Mouse (Mus musculus): ENCODE data around the gene Ttc41.

Ttc41 gene

DNA sequence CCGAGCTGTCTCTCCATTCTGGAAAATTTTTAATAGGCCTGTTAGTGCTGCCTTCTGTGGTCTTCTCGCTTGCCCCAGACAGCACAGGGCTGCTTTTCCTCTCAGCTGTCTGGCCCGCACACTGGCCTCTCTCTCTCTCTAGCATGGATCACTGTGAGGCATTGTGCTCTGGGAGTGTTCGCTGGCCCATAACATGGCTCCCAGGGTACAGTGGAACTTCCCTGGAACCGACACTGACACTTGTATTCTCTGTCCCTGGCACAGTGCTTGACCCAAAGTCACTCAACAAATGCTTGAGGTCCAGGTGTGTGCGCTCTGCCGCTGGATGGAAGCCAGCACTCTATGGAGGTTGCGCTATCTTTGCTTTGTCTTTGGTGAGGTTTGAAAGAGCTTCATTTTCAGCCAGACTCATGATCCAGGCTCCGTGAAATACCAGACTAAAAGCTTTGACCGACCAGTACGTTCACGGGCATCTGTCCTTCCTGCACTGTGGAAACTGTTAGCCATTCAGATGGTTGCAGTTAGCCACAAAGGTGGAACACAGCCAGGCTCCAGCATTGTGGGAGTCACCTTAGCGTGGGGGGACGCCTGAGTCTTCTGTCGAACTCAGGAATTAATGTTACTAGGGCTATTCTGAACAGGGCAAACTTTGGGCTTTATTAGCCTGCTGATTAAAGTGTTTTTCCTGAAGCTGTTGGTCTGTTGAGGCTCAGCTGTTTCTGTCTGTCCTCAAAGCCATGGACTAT lies 102.6 kb downstream of the Ttc41 start:
- in situ Hi-C loops (cut with MboI; ENCODE audit: low pct_unique_long_range_greater_than_20kb in 1 of 2, low sequenced_read_pairs in 2 of 2, unreplicated experiment in 1 of 2), result no loop called here

DNA sequence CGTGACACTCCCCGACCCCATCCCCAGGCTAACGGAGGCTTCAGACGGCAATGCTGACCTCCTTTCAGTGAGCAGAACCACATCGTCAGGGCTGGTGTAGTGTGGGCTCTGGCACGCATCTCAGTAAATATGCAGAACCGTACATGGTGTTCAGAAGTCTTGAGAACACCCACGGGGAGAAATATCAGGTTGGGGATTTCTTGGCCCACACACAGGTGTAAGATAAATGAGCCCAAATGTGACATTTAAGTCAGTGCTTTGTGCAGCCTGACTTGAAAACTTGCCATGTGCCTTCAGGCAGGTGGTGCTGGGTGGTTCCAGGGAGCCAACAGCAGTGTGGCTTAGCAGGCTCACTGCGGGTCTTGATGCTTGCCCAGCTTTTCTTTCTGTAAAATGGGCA lies 104.4 kb downstream of the Ttc41 start:
- in situ Hi-C loops (cut with MboI; ENCODE audit: low pct_unique_long_range_greater_than_20kb in 1 of 2, low sequenced_read_pairs in 2 of 2, unreplicated experiment in 1 of 2), result no loop called here

DNA sequence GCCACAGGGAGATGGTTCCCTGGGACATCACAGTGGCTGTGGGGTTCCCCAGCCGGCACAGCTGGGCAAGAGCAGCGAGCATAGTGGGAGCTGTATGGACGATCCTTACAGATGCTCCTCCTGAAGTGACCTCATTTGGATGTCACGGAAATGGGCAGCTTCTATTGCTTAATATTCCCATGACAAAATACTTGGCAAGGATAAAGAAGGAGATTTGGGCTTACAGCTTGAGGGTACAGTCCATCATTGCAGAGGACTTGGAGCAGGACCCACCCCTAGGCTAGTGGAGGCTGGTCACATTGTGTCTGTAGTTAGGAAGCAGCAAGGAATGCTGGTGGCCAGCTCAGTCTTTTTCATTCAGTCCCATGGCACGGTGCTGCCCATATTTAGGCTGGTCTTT lies 105.0 kb downstream of the Ttc41 start:
- in situ Hi-C loops (cut with MboI; ENCODE audit: low pct_unique_long_range_greater_than_20kb in 1 of 2, low sequenced_read_pairs in 2 of 2, unreplicated experiment in 1 of 2), result no loop called here

DNA sequence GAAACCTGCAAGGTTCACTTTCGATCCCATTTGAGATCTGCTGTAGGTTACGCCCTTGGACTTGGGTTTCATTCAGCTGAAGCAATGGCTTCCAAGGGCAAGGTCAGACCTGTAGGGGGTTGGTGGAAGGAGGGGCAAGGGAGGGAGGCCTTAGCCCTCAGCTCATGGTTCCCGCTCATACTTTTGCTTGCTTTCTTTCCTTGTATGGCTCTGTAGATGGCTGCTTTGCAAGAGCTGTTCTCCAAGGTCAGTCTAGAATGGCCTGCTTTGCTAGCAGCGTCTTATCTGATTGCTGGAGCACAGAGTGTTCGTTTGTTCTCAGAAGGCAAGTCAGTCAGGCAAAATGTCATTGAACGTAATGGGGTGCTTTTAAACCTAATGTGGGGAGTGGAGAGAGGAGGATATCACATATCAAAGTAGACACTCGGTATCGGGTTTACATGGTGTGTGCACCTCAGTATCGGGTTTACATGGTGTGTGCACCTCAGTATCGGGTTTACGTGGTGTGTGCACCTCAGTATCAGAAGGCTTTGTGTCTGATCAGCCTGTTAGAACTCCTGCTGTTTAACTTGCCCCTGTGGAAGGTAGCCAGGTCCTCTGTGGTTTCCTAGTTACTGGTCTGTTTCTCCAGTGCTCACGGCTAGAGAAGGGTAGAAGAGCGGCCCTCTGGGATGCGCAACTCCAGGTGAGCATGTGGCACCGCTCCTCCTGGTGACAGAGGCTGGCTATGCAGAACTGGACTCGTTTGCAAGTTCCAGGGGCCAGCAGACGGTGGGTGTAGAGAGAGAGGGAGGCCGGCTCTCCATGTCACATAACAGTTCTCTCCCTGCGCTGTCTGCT lies 108.9 kb downstream of the Ttc41 start:
- in situ Hi-C loops (cut with MboI; ENCODE audit: low pct_unique_long_range_greater_than_20kb in 1 of 2, low sequenced_read_pairs in 2 of 2, unreplicated experiment in 1 of 2), result no loop called here

DNA sequence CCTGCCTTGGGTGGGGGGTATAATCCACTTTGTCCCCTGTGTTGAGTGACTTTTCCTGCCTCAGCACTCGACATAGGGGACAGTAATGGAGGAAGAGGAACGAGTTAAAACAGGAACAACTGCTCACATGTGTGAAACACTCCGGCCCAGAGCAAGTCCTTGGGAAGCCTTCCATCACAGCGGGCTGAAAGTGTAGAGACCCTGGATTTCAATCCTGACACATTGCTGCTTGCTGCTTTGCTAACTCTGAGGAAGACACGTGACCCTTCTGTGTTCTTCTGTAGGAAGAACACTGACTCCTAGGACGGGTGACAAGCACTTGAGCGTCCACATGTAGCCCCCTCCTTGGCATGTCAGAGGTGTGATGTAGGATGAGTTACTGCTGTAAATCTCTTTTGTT lies 109.5 kb downstream of the Ttc41 start:
- in situ Hi-C loops (cut with MboI; ENCODE audit: low pct_unique_long_range_greater_than_20kb in 1 of 2, low sequenced_read_pairs in 2 of 2, unreplicated experiment in 1 of 2), result no loop called here

DNA sequence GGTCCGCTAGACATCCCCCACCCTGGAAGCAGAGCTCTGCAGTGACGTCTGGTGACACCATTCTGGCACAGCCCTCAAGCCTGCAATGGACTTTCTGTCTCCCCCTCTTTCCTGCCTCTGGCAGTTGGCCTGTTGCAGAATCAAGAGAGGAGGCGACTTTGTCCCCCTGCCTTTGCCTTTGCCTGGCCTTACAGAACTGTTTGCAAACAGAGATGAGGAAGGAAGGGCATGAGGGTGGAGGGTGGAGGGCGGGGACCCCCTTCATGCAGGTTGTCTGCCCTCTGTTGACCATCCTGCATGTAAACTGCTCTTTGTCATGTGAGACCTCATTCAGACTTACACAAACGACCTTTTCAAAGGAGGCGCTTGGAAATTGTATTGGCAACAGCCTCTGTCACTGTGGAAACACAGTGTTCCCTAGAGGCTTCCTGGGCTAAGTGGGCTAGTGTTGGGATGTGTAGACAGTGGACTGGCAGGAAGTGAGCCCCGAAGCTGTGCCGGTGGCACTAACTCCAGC lies 114.1 kb downstream of the Ttc41 start:
- in situ Hi-C loops (cut with MboI; ENCODE audit: low pct_unique_long_range_greater_than_20kb in 1 of 2, low sequenced_read_pairs in 2 of 2, unreplicated experiment in 1 of 2), result loop anchor here in 1 of 2 experiments (10.0 kb wide), 1 partner anchor 115 kb away; the partner anchor contains the start of genes Hsp90b1 and Ttc41

DNA sequence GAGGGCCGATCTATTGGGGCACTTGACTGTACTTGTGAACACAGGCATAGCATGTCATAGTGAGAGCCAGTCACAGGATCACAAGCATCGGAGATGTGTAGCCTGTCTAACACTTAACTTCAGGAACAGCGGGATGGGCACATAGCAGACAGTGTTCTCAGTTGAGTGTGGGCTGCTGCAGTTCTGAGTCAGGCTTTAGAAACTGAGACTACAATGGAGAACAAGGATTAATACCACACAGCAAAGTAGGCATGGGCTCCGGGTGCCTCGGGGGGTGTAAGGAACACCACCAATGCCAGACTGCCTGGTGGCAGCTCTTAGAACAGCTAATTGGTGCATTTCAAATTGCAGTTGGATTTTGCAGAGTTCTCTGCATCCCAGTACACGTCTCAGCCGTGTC lies 115.4 kb downstream of the Ttc41 start:
- in situ Hi-C loops (cut with MboI; ENCODE audit: low pct_unique_long_range_greater_than_20kb in 1 of 2, low sequenced_read_pairs in 2 of 2, unreplicated experiment in 1 of 2), result loop anchor here in 1 of 2 experiments (10.0 kb wide), 1 partner anchor 116 kb away; the partner anchor contains the start of genes Hsp90b1 and Ttc41

DNA sequence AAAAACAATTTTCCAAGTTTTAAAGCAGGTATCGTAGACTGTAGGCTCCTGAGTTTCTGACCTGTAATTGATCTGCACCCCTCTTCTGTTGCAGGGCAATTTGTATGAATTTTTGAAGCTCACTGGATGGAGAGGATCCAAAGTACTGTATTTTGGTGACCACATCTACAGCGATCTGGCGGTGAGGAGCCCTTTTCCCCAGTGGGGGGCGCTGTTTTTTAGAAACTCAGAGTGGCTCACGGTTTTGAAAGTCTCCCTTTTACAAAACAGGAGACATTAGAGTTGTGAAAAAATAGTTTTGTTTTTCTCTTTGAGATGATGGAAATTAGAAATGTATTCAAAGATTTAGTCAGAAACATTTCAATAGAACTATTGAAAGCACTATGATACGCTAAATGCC lies 118.5 kb downstream of the Ttc41 start:
- in situ Hi-C loops (cut with MboI; ENCODE audit: low pct_unique_long_range_greater_than_20kb in 1 of 2, low sequenced_read_pairs in 2 of 2, unreplicated experiment in 1 of 2), result loop anchor here in 1 of 2 experiments (10.0 kb wide), 1 partner anchor 119 kb away; the partner anchor contains the start of genes Hsp90b1 and Ttc41

DNA sequence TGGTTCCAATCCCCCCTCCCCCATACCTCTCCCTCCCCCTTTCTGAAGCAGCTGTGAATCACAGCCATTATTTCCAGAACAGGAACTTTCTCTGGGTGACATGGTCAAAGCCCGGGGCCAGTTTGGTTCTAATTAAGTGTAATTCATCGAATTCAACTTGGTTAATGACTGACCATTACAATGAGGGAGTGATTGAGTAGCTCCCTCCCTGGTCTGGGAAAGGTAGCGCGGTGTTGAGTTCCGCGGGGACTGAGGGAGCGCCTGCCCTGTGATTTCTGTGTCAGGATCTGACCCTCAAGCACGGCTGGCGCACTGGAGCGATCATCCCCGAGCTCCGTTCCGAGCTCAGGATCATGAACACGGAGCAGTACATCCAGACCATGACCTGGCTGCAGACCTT lies 119.3 kb downstream of the Ttc41 start:
- in situ Hi-C loops (cut with MboI; ENCODE audit: low pct_unique_long_range_greater_than_20kb in 1 of 2, low sequenced_read_pairs in 2 of 2, unreplicated experiment in 1 of 2), result loop anchor here in 1 of 2 experiments (10.0 kb wide), 1 partner anchor 120 kb away; the partner anchor contains the start of genes Hsp90b1 and Ttc41

DNA sequence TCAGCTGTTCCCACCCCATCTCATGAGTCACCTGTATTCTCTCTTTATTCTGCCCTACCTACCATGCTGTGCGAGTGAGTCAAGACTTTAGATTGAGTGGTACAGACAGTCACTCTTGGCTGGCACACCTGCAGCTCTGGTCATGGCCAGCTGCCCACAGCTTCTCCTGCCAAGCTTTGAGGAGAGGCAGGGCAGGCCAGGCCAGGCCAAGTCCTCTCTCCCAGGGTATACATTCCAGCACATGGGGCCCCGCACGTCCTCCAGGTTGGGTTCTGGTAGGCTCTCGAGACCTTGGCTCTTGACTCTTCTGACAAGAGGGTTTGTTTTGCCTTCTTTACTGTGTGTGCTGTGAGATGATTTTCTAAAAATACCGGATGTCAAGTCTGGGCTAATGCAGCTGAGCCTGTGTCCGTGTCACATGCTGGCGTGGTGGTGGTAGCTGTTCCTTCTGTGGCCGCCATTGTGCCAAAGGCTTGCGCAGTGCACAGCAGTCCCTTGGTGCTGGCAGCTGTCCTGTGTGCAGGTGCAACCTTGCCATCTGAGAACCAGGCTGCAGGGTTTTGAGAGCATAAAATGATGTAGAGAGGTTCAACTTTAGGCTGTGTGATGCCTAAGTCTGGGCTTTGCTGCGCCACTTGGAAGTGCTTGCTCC lies 120.4 kb downstream of the Ttc41 start:
- in situ Hi-C loops (cut with MboI; ENCODE audit: low pct_unique_long_range_greater_than_20kb in 1 of 2, low sequenced_read_pairs in 2 of 2, unreplicated experiment in 1 of 2), result loop anchor here in 1 of 2 experiments (10.0 kb wide), 1 partner anchor 121 kb away; the partner anchor contains the start of genes Hsp90b1 and Ttc41

Measured in mouse embryonic stem cell (cell line).